Mouse (Mus musculus) lung, embryonic 16.5 days (tissue): ENCODE data around the gene Rictor. TPM values are rescaled to one million over a fixed set of nuclear protein-coding genes. Genes with fewer than 3 reads are reported as not detected.

Experiments
- ATAC-seq: fragments of 200-750 bp; cut with Nextera tagmentation; 2 replicates; pipeline ENCODE4 v1.8.0; 2017; ENCODE audit warnings: low read depth, mild to moderate bottlenecking, moderate library complexity
- H3K27ac ChIP-seq: fragments of 300-500 bp; sonication (generic); 2 replicates; pipeline ENCODE4 v1.5.1; 2014; ENCODE audit warnings: mild to moderate bottlenecking, control low read depth, low read length
- H3K27me3 ChIP-seq: fragments of 300-500 bp; sonication (generic); 2 replicates; pipeline ENCODE4 v1.6.1; 2014; ENCODE audit warnings: low read depth, low read length, mixed read lengths; ENCODE audit not compliant: control insufficient read depth, insufficient read depth
- H3K36me3 ChIP-seq: fragments of 300-500 bp; sonication (generic); 2 replicates; pipeline ENCODE4 v1.6.1; 2014; ENCODE audit warnings: low read length; ENCODE audit not compliant: control insufficient read depth, insufficient read depth
- H3K4me1 ChIP-seq: fragments of 300-500 bp; sonication (generic); replicated peaks from 2 replicates; pipeline ENCODE4 v1.6.1; 2014; ENCODE audit warnings: low read length, mixed read lengths; ENCODE audit not compliant: control insufficient read depth, insufficient read depth
- H3K4me2 ChIP-seq: fragments of 300-500 bp; sonication (generic); 2 replicates; pipeline ENCODE4 v1.6.1; 2014; ENCODE audit warnings: low read depth, low read length, control low read depth
- H3K4me3 ChIP-seq: fragments of 300-500 bp; sonication (generic); 2 replicates; pipeline ENCODE4 v1.5.1; 2014; ENCODE audit warnings: mild to moderate bottlenecking, low read length, control low read depth
- H3K9ac ChIP-seq: fragments of 300-500 bp; sonication (generic); 2 replicates; pipeline ENCODE4 v1.6.1; 2014; ENCODE audit warnings: low read length, control low read depth
- H3K9me3 ChIP-seq: fragments of 300-500 bp; sonication (generic); 2 replicates; pipeline ENCODE4 v1.6.1; 2016; ENCODE audit warnings: low read length; ENCODE audit not compliant: control insufficient read depth
- WGBS: fragments of 180-500 bp; shearing (Covaris S2); extraction: QIAGEN DNeasy Blood & Tissue Kit; methylation state at CpG from one replicate; pipeline ENCODE4 v1.1.7; 2014; 5-methylcytosine and 5-hydroxymethylcytosine counted together
- polyA plus RNA-seq: library from polyadenylated mRNA; unstranded; fragments of >200 nt; fragmentation: Nextera tagmentation; extraction: Ambion mirVana; gene quantifications from 2 replicates; pipeline ENCODE4 v1.2.1, GENCODE M21; 2015

The Rictor gene
- polyA plus RNA-seq, result 46.8 and 49.2 TPM in 2 replicates

DNA sequence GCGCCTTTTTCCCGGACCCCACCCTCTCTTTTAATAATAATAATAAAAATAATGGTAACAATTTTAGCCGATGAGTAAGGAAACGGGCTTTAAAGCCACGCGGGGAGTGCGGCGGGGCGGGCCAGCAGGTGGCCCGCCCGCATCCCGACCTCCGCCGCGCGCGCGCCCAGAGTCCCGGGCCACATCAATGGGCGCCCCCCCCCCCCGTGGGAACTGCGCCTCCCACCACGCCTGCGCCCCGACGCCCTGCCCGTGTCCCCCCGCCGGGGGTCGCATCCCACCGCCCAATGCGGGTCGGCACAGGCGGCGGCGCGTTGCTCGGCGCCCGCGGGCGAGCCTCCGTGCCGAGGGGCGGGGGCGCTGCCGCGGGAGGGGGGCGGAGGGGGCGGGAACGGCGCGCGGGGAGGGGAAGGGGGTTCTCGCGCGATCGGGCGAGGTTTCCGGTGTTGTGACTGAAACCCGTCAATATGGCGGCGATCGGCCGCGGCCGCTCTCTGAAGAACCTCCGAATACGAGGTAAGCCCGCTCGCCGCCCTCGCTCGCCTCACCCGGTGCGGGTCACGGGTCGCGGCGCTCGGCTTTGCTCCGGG is at the start of gene Rictor:
Gene Rictor (plus strand): TSS at position 444 of the 590 bp plus-strand sequence.
- WGBS, result 0% methylated on average over 24 of the region's 82 CpGs
- H3K4me2 ChIP-seq, result peak within 1 kb of the TSS; percentile 87
- peak within 1 kb of the TSS; percentile 88 for H3K27ac ChIP-seq
- peak within 1 kb of the TSS; percentile 91 for H3K9ac ChIP-seq
- no peaks in the 10 kb centered on the region for H3K27me3 ChIP-seq
- no peaks in the 10 kb centered on the region for H3K9me3 ChIP-seq
- peak; percentile 90 for ATAC-seq
- H3K4me3 ChIP-seq, result peak within 1 kb of the TSS; percentile 87
- peaks cover 9% of the 10 kb centered on the region for H3K4me1 ChIP-seq
- no peaks in the 10 kb centered on the region for H3K36me3 ChIP-seq

DNA sequence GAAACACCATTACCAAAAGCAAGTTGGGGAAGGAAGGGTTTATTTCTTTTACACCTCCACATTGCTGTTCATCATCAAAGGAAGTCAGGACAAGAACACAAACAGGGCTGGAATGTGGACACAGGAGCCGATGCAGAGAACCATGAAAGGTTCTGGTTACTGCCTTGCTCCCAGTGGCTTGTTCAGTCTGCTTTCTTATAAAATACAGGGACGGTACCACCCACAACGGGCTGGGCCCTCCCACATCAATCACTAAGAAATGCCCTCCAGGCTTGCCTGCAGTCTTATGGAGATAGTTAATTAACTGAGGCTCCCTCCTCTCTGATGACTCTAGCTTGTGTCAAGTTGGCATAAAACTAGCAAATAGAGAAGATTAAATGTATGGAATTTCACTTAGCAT is 46.2 kb upstream of the Rictor start:
- no peaks in the 10 kb centered on the region for H3K4me1 ChIP-seq
- H3K27ac ChIP-seq, result no peak overlapping the region
- ATAC-seq, result no peak
- no peak overlapping the region for H3K4me2 ChIP-seq
- H3K4me3 ChIP-seq, result no peak overlapping the region
- 45% methylated on average over 3 of the region's 3 CpGs for WGBS
- no peaks in the 10 kb centered on the region for H3K27me3 ChIP-seq
- no peak overlapping the region for H3K9ac ChIP-seq
- no peaks in the 10 kb centered on the region for H3K36me3 ChIP-seq
- no peaks in the 10 kb centered on the region for H3K9me3 ChIP-seq

DNA sequence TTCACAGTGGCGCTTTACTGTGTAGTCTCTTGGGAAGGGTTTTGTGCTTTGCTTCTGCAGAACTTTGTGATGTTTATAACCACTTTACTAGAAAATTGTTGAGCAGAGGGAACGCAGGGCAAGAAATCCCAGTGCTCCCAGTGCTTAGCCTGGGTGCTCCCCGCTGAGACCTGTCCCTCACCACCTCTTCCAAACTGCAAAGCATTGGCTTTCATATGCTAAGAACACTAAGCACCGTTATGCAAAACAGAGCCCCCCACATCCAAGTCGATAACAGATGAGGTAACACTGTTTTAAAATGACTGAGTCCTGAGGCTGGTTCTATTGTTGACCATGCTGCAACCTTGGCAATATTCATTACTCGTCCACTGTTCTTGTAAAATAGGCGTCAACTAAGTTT is 44.2 kb upstream of the Rictor start:
- no peak overlapping the region for H3K4me2 ChIP-seq
- H3K9ac ChIP-seq, result no peak overlapping the region
- no peaks in the 10 kb centered on the region for H3K4me1 ChIP-seq
- H3K9me3 ChIP-seq, result no peaks in the 10 kb centered on the region
- H3K4me3 ChIP-seq, result no peak overlapping the region
- 63% methylated on average over 7 of the region's 7 CpGs for WGBS
- ATAC-seq, result no peak
- H3K27ac ChIP-seq, result no peak overlapping the region
- no peaks in the 10 kb centered on the region for H3K27me3 ChIP-seq
- H3K36me3 ChIP-seq, result no peaks in the 10 kb centered on the region

DNA sequence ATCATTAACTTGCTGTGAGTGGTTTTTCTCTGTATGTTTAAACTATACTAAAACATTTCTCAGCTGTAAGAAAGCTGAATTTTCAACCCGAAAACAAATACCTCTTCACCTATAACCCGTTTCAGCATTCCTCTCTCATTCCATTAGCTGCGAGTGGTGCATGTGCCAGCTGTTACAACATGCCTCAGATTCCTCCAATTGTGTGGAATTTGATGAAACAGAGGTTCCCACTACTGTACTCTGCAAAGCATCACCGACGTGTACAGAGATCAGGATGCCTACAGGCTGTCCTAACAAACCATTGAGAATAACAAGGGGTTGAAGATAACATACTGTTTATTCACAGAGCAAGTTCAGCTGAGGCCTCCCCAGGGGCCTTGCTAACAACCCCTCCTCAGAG is 42.1 kb upstream of the Rictor start:
- no peaks in the 10 kb centered on the region for H3K36me3 ChIP-seq
- H3K4me2 ChIP-seq, result no peak overlapping the region
- ATAC-seq, result peak; percentile 60; the same call in 1 of the 2 replicates
- WGBS, result 17% methylated on average over 5 of the region's 5 CpGs
- no peak overlapping the region for H3K9ac ChIP-seq
- H3K27ac ChIP-seq, result no peak overlapping the region
- H3K9me3 ChIP-seq, result no peaks in the 10 kb centered on the region
- no peaks in the 10 kb centered on the region for H3K27me3 ChIP-seq
- H3K4me1 ChIP-seq, result no peaks in the 10 kb centered on the region
- H3K4me3 ChIP-seq, result no peak overlapping the region

DNA sequence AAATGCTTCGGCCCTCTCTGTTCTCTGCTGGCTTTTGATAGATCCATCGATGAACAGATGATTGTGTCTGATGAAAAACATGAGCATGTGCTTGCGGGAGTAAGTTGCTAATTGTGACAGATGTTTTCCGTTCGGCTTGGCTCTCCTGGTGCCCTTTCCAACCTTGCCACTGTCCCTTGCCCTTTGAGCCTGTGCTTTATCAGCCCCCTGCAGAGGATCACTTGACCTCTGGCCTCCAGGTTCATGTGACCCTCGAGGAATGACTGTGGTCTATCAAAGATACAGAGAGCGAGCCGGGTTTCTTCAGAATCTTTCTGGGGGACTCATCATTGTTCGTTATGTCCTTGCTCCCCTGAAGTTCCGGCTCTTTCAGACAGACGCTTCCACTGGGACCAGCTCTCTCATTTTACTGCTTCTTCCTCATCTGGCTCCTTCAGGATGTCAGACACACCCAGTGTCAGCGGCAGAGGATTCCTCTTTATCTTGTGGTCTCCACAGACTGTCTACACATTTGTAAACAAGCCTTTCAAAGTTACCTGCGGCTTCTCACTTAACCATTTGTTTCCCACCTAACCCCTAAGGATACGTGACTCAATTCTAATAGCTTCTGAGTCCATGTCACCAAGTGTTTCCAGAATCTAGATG is 39.3 kb upstream of the Rictor start:
- WGBS, result 28% methylated on average over 14 of the region's 14 CpGs
- H3K27me3 ChIP-seq, result no peaks in the 10 kb centered on the region
- no peaks in the 10 kb centered on the region for H3K4me1 ChIP-seq
- no peaks in the 10 kb centered on the region for H3K9me3 ChIP-seq
- no peak overlapping the region for H3K4me2 ChIP-seq
- H3K36me3 ChIP-seq, result no peaks in the 10 kb centered on the region
- no peak overlapping the region for H3K4me3 ChIP-seq
- ATAC-seq, result no peak
- no peak overlapping the region for H3K27ac ChIP-seq
- no peak overlapping the region for H3K9ac ChIP-seq

DNA sequence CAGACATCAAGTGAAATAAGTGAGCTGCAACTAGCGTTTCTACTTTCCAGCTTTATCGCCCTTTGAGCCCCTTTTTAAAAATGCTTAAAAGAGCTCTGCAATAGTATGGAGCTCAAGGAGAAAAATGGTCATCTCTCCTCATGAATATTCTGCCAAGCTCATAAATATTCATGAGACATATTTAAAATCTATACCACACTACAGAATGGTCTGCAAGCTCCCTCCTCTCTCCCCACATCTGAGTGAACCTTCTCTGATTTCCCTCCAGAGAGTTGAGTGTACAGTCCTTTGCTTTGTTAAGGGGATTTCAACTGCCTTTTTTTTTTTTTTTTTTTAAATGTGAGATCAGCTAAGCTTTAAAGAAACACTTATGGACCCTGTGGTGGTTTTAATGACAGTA is 29.7 kb upstream of the Rictor start:
- no peaks in the 10 kb centered on the region for H3K9me3 ChIP-seq
- 73% methylated on average over 2 of the region's 2 CpGs for WGBS
- H3K36me3 ChIP-seq, result no peaks in the 10 kb centered on the region

DNA sequence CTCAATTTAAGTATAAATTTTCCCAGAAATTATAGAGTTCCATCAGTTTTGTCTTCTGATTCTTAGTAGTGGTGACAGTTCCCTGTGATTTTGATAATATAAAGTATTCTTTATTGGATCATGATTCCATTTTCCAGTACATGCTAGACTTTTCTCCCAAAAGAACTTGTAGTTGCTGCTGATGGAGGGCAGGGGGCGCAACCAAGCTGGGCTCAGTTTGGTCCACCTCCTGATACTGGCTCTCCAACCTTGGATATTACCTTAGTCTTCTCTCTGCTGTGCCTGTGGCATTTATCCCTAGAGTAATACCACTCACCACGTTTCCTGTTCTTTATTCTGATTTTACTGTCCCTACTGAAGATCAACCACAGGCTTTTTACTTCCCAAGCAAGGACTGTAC is 6.0 kb upstream of the Rictor start:
- Histone ChIP-seq H3K27me3 (no peaks in the 10 kb centered on the region), H3K4me1 (no peaks in the 10 kb centered on the region), H3K4me2 (no peak overlapping the region), H3K36me3 (no peaks in the 10 kb centered on the region), H3K27ac (no peak overlapping the region), H3K9me3 (no peaks in the 10 kb centered on the region), H3K4me3 (no peak overlapping the region), H3K9ac (no peak overlapping the region)
- WGBS, result 52% methylated on average over 2 of the region's 2 CpGs
- no peak for ATAC-seq

More for the DNA sequence above, 29.7 kb upstream of the Rictor start:
- Histone ChIP-seq H3K27me3 (no peaks in the 10 kb centered on the region), H3K4me1 (no peaks in the 10 kb centered on the region), H3K9ac (no peak overlapping the region), H3K4me2 (no peak overlapping the region), H3K27ac (no peak overlapping the region), H3K4me3 (no peak overlapping the region)
- no peak for ATAC-seq

DNA sequence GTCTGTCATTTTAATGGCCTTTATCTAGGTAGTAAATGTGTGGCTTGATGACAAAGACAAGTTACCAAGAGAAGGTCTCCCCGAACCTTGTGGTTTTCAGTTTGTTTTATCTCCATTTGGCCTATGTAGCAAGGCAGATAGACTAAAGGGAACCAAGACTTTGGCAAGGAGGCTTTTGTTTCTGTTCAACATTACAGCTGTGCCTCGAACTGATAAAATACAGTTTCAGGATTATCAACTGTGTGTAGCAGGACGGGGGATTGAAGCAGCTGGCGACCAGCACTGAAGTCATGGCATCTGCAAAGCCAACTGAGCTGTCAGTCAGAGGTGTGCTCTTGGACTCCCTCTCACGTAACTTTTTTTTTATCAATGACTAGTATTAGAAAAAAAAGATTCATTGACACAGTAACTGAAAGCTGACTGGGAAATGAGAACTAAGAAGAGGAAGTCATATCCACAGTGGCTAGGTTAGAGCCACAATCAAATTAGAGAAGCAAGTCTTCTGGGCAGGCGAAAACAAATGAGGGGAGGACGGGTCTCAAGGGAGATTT is 2.8 kb upstream of the Rictor start:
- H3K4me3 ChIP-seq, result no peak overlapping the region
- H3K4me2 ChIP-seq, result no peak overlapping the region
- no peaks in the 10 kb centered on the region for H3K36me3 ChIP-seq
- H3K27me3 ChIP-seq, result no peaks in the 10 kb centered on the region
- peaks cover 8% of the 10 kb centered on the region for H3K4me1 ChIP-seq
- H3K9ac ChIP-seq, result no peak overlapping the region
- WGBS, result 47% methylated on average over 7 of the region's 7 CpGs
- no peak for ATAC-seq
- no peak overlapping the region for H3K27ac ChIP-seq
- H3K9me3 ChIP-seq, result no peaks in the 10 kb centered on the region

DNA sequence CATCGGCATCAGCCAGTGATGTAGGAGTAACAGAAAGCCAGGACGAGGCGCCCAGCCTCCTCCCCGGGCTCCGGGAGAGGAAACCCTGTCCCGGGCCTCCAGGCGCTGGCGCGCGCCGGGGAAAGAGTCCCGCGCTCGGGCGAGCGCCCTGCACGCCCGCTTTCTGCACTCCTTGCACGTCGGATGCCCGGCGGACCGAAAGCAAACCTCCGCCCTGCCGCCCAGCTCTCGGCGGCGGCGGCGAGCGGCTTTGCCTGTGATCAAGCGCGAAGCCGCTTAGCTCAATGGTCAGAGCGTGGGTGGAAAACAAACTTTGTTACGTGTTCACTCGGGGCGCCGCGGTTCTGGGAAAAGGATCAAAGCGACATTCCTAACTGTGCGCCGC is 636 bp upstream of the Rictor start:
- Histone ChIP-seq H3K9ac (peak overlapping the region; percentile 91), H3K36me3 (no peaks in the 10 kb centered on the region), H3K4me2 (peak overlapping the region; percentile 87), H3K9me3 (no peaks in the 10 kb centered on the region), H3K4me3 (peak overlapping the region; percentile 87), H3K4me1 (peaks cover 8% of the 10 kb centered on the region), H3K27me3 (no peaks in the 10 kb centered on the region), H3K27ac (peak overlapping the region; percentile 88)
- ATAC-seq, result peak; percentile 56
- WGBS, result under 1% methylated on average over 43 of the region's 43 CpGs
